Mouse (Mus musculus): ENCODE results near the gene Atp8b3.
A peak's percentile ranks its signal among the peaks of the same experiment; 100 is the strongest.

Gene Atp8b3

DNA sequence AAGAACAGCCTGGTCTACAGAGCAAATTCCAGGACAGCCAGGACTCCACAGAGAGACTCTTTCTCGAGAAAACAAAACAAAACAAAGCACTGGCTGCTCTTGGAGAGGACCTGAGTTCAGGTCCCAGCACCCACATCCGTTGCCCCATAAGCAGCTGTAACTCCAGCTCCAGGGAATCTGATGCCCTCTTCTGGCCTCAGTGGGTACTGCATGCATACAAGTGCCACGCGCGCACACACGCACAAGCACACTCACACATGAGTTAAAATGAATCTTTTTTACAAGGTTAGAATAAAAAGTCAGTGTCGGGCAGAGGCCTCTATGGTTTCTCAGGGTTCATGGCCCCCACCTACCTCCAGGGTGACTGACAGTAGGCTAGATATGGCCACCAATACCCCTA lies 15.6 kb downstream of the Atp8b3 start:
- DNase-seq (ENCODE audit: low spot score in 2 of 2) = no peak

DNA sequence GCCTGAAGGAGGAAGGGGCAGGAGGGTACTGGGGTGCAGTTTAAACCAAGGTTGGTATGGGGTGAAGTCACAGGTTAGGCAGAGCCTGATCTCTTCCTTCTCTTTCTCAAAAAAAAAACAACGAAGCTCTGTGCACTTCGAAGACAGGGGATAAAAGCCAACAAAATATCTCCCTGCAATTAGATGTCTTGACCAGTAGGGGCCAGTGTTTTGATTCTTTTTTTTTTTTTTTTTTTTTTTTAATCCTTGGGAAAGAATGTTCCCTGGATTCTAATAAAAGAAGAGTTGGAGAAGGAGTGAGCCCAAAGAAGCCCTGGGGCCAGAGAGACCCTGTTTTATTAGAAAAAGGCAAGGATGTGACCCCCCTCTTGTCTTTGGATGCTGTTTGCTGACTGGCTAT lies 19.6 kb downstream of the Atp8b3 start:
- DNase-seq (ENCODE audit: low spot score in 2 of 2) = no peak

DNA sequence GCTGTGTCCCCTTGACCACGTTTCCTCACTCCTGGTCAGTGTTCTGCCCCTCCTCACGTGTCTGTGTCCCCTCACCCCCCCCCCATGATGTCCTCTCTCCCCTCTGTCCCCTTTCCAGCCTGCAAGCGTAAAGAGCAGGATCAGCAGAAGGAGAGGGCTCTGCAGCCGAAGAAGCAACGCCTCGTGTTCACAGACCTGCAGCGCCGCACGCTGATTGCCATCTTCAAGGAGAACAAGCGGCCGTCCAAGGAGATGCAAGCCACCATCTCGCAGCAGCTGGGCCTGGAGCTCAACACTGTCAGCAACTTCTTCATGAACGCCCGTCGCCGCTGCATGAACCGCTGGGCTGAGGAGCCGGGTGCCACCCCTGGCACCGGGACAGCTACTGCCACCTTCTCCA lies 25.2 kb downstream of the Atp8b3 start:
- no peak for DNase-seq (ENCODE audit: low spot score in 2 of 2)

DNA sequence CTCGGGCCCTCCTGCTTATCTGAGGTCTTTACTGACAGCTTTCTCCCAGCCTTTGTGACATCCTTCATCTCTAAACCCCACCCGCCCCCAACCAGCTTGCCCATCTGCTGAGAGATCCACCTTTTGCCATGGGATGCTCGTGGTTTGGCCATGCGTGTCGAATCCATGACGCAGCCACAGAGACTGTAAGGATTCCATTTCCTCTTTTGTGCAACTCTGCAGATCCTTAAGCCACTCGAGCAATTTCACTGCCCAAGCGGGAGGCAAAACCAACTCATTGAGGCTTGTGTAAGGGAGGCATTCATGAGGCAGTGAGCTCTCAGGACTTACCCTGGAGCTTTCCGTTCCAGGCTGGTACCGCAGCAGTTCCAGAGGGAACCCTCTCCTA lies 28.7 kb downstream of the Atp8b3 start:
- no peak for DNase-seq (ENCODE audit: low spot score in 2 of 2)

DNA sequence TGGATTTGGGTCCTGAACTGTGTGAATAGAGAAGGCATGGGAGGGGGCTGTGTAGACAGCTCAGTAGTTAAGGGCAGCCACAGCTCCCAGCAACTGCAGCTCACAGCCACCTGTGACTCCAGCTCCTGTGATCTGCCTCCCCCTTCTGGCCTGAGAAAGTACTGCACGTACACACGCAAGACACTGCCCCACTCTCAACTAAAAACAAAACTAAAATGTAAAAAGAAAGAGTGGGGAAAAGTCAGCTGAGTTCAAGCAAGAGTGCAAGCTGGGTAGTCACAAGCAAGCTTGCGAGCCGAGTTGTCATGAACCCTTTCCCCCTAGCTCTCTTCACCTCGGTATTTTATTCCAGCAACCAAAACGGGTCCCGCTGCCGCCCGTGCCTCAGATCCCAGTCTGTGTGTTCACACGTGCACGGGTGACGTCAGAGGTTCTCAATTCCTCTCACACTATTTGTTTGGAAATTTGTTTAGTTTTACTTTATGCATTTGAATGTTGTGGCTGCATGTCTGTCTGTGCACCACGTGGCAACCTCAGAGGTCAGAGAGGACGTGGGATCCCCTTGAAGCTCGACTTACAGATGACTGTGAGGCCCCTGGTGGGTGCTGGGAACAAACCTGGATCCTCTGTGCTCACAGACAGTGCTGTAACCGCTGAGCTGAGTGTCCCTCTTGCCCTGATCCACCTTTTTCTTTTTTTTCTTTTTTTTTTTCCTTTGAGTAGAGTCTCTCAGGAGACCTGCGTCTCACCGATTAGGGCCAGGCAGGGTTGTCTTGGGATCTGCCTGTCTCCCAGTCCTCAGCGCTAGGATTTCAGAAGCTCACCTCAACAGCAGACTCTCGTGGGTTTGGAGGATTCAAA lies 29.3 kb downstream of the Atp8b3 start:
- DNase-seq (ENCODE audit: low spot score in 2 of 2) = peak; percentile 76 to 81

DNA sequence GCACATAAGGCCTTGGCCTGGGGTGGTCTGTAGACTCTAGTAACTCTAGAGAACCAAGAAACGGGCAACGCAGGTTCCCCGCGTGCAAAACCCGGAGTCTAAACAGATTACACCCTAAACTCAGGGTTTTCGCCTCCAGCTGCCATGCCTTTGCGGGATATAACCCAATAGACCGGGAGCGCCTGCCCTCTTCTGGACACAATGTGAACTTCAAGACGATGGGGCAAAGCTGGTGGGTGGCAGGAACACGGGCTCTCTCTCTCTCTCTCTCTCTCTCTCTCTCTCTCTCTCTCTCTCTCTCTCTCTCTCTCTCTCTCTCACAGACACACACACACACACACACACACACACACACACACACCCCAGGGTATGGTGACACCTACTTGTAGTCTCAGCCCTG lies 32.7 kb downstream of the Atp8b3 start:
- peak; percentile 51 to 54 for DNase-seq (ENCODE audit: low spot score in 2 of 2)

DNA sequence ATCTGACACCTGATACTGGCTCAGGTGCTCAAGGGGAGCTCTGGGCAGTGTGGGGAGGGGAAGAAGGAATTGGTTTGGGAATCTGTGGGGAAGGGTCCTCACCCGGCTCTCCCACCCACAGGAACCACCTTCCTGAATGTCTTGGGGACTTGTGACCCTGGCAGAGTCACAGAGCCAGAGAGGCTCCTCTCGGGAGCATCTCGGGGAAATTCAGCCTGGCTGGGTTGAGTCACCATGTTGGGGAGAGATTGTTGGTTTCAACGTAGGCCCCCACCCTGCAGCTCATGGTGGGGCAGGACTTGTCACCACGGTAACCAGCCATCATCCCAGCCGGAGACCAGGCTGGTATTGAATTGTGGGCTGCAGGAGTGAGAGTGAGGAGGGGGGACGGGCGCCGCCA lies 34.2 kb downstream of the Atp8b3 start:
- DNase-seq (ENCODE audit: low spot score in 2 of 2) = no peak

DNA sequence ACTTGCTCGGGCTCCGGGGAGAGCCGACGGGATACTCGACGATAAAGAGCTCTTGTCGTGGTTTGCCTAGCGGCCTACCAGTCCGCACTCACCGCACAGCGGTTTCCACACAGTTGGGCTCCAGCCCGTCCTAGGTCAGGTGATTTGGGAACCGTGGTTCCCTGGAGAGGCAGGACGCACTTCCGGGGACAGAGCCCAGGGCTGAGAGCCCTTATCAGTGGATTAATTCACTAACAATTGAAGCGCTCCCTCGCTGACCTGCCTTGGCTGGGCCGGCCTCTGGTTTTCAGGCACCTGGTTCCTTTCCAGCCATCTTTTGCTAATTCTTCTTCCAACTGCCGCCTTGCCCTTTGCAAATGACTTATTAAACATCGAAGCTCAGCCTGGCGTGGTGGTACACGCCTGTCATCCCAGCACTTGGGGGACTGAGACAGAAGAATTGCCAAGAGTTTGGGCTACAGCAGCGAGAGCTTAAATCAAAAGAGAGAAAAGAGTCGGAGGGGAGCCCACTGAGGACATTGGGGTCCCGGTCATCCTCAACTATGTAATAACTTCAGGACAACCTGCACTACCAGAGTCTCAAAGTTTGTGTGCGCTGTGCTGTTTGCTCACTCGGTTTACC lies 35.2 kb downstream of the Atp8b3 start:
- no peak for DNase-seq (ENCODE audit: low spot score in 2 of 2)

DNA sequence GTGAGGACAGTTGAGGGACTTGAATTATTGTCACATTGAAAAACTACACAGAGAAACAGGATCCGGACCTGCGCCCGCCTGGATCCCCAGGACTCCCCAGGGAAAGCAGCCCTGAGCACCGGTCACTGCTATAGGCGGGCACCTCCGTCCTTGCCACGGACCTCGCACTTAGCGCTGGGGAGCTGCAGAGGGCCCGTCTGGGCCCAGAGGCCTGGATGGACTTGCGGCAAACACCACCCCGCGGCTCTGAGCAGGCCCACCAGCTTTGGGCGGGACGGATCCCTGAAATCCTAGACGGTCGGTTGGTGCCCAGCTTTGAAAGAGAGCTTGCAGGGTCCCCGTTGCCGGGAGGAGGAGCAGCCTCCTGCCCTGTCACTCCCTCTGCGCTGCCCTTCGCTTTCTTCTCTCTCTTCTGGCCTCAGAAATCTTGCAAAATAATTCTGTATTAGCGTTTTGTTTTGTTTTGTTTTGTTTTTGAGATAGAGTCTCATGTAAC lies 36.1 kb downstream of the Atp8b3 start:
- DNase-seq (ENCODE audit: low spot score in 2 of 2) = no peak

DNA sequence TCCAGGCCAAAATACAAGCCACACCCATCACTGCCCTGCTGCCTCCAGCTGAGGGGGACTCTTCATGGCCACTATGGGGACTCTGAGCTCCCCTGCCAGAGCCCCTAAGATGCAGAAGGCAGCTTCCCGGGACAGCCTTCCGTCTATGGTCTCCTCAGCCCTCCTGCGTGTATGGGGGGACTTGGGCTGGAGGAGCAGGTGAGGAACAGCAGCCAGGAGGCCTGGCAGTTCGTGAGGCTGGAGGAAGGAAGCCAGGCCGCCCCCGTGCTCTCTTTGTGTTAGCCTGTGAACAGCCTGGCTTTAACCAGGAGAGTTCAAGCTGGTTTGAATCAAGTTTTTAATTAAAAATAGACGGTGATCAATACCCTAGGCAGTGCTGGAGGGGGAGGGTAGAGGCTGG lies 36.6 kb downstream of the Atp8b3 start:
- no peak for DNase-seq (ENCODE audit: low spot score in 2 of 2)

DNA sequence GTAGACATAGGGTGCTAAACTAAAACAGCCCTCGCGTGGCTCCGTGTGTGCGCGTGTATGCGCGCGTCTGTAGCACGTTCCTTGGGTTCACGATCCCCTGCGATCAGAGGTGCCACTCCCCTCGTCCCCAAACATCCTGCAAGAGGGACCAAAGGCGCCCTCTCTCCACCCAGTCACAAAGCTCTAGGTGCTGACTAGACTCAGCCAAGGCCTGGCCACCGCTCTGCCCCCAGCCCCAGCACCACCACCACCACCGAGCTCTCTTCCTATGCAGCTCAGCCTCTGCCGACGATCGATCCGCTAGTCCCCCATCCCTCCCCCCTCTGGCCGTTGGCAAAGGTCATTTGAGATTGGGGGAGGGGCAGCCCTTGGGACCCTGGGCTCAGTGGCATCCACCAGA lies 42.5 kb downstream of the Atp8b3 start:
- no peak for DNase-seq (ENCODE audit: low spot score in 2 of 2)

DNA sequence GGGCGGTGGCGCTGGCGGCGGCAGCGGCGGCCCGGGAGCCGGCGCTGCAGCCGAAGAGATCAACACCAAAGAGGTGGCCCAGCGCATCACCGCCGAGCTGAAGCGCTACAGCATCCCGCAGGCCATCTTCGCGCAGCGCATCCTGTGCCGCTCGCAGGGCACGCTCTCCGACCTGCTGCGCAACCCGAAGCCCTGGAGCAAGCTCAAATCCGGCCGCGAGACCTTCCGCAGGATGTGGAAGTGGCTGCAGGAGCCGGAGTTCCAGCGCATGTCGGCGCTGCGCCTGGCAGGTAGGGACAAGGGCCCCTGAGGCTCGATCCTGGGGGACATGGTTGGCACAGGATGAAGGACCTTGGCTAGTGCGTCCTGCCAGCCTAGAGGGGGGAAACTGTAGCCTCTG lies 43.0 kb downstream of the Atp8b3 start:
- no peak for DNase-seq (ENCODE audit: low spot score in 2 of 2)

DNA sequence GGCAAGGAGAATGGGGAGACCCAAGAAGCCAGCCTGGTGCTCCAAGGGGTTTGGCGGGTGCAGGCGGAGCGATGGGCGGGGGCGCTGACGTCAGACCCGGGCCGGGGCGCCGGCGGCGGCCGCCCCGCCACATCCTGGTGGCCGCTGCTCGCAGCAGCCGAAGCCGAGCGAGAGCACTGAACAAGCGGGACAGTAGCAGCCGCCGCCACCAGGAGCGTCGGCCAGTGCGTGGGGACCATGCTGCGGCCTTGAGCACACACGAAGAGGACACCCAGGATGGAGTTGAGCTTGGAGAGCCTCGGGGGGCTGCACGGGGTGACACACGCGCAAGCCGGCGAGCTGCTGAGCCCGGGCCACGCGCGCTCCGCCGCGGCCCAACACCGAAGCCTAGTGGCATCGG lies 44.2 kb downstream of the Atp8b3 start, which contains the start of gene Onecut3:
Gene Onecut3 (plus strand): TSS at position 104 of the 400 bp plus-strand sequence.
- no peak for DNase-seq (ENCODE audit: low spot score in 2 of 2)

DNA sequence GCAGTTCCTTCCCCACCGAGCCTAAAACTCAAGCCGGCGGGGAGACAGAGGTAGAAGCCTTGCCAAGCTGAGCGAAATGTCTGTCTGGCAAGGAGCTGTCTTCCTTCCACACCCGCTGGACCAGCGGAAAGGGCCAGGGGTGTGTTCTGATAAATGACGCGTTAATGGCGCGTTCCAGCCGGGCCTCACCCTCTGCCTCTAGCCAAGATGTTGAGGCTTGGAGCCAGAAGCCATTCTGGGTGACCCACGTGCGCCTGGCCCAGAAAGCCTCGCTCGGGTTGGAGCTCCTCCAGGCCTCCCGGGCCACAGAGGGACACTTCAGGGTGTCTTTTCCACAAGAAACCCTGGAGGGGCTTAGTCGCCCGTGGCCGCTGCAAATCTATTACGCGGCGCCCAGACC lies 48.9 kb downstream of the Atp8b3 start:
- no peak for DNase-seq (ENCODE audit: low spot score in 2 of 2)

DNA sequence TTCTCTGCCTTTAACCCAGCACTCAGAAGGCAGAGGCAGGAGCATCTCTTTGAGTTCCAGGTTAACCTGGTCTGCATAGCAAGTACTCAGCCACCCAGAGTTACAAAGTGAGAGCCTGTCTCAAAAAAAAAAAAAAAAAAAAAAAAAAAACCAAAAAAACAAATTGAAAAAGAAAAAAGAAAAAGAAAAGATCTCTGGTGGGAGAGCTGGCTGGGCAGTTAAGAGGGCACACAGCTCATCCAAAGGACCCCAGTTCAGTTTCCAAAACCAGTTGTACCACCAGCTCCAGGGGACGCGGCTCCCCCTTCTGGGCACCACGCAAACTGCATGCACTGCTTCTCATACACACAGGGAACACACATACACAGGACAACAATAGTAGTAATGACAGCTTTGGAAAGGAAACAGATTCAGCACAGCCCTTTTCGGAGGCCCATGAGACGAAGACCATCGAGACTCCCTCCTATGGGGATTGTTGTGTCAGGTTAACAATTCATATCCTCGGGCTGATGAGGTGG lies 52.0 kb downstream of the Atp8b3 start:
- DNase-seq (ENCODE audit: low spot score in 2 of 2) = no peak

DNA sequence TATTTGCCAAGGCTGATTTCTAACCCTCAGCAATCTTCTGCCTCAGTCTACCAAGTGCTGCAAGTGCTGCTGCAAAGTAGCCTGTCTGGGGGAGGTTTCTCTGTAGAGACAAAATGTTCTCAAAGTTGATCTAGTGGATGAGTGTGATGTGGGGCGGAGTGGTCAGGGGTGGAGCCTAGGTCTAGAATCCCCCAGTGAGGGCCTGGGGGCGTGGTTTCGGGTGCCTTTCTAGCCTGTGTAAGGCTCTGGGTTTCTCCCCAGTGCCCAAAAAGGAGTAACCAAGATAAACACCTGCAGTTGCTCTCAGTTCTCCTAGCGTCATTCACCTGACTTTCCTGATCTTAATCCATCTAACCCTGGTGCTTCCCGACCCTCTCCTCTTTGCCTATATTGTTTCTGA lies 57.9 kb downstream of the Atp8b3 start:
- DNase-seq (ENCODE audit: low spot score in 2 of 2) = no peak

DNA sequence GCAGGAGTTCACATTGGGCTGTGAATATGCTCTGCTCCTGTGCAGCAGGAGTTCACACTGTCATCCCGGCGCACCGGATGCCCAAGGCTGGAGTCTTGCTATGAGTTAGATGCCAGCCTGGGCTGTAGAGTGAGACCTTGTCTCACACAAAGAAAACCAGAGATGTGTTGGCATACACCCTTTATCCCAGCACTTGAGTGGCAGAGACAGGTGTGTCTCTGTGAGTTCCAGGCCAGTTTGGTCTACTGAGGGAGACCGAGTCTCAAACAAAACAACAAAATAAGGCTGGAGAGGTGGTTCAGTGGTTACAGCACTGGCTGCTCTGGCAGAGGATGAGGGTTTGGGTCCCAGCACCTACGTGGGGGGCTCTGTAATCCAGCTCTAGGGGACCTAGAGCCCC lies 60.4 kb downstream of the Atp8b3 start:
- DNase-seq (ENCODE audit: low spot score in 2 of 2) = no peak

DNA sequence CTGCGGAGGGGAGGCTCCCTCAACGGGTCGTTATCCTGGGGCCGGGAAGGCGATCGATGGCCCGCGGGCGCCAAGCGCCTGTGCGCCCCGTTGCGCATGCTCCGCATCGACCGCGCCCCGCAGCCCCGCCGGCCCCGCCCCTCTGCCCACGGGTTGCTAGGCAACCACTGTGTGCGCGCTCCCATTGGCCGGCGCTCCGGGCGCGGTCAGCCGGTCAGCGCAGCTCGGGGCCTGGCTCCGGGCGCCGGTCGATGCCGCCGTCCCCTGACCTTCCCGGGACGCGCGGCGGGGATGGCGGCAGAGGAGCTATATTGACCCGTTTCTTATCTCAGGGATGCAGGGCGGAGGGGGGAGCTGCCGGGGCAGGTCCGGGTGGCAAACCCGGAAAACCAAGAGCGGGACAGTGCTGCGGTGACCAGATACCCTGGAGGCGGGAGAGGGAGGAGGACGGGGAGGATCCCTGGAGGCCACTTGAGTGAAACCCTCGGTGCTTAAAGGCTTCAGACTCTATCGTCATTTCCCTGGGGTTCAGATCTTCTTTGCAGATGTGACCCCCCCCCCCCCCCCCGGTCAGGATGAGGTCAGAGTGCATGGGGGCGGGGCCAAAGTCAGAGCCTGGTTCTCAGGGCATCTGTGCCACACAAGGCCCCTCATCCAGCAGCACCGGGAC lies 63.5 kb downstream of the Atp8b3 start:
- DNase-seq (ENCODE audit: low spot score in 2 of 2) = peak; percentile 82 to 84
